Mouse (Mus musculus): Measurements from ENCODE around the gene Fam185a.

GRCm38 (mm10) chr5:21526835-21527485 is 102.2 kb downstream of the Fam185a start:
- TF ChIP-seq CTCF (IDR thresholded peaks at IDR 0.05) = no peak
- no peak for TF ChIP-seq EP300 (IDR thresholded peaks at IDR 0.05)

Measured in lung, postnatal 0 days (tissue).